Mouse (Mus musculus) gastrocnemius, adult 8-10 months (tissue): Measurements from ENCODE around the gene Nepro. TPM values are rescaled to one million over a fixed set of nuclear protein-coding genes. Genes with fewer than 3 reads are reported as not detected.

Experiments used
- DNase-seq, 2 experiments: peaks; one replicate each; pipeline ENCODE4 v3.0.0; 2022; ENCODE audit warnings: low spot score in 2 of 2
- total RNA-seq, 4 experiments: library from RNA; stranded (reverse); gene quantifications; 2 replicates each; pipeline ENCODE4 v1.2.4; 2022

Nepro gene
- total RNA-seq, 4 experiments from 2014 or later: 2.9 to 5.6 (median 3.3) TPM

DNA sequence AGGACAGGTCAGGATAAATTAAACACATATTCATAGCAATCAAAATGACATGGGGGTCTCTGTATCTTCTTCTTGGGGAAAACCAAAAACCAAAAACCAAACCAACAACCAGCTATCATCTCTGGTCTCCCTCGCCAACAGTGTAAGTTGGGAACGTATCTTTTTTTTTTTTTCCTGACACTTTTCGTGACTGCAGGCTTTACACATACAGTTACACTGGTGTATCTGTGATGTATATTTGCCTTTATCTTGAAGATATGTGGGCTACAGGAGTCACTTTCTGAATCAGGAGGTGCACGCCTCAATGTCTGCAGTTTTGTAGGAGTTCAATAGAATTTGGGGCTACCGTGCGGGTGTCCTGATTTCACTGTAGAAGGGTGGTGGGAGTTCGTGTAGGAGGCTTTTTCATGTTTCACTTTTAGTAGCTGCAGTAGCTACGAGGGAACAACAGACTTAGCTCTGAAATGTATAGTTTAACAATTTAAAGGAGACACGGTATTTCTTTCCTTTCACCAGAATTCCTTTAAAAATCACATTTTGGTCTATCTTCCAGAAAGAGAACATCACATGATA, 42.3 kb downstream of the Nepro start:
- no peak for DNase-seq

DNA sequence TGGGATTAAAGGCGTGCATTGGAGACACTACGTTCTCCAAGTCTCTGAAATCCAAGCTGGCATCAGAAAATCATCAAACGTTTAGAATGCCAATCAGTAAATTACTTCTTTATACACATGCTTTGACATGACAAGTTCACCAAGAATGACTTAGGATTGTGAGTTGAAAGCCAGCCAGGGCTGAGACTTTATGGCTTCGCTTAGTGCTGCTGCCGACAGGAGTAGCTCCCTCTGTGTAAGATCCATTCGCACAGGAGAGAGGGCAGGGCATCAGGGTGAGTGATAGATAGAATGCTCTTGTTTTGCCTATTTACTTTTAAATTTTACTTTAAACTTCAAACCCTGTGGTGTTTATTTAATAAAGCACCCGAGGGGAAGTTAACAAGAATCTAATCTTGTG, 43.4 kb downstream of the Nepro start:
- DNase-seq: no peak

DNA sequence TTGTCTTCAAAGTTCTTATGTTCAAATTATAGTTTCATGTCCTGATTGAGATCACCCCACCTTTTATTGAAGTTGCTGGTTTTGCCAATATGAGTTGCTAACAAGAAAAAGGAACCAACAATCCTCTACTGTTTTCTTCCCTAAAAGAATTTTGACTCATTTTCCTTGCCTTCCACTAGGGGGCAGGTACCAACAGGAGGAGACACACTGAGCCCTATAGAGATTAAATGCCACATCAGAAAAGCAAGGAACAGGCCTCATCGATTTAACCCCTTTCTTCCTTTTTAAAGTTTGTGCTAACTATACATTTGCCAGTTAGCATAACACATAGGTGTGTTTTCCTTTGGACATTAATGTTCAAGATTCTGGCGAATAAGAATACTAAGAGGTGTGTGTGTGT, 43.9 kb downstream of the Nepro start:
- no peak for DNase-seq

DNA sequence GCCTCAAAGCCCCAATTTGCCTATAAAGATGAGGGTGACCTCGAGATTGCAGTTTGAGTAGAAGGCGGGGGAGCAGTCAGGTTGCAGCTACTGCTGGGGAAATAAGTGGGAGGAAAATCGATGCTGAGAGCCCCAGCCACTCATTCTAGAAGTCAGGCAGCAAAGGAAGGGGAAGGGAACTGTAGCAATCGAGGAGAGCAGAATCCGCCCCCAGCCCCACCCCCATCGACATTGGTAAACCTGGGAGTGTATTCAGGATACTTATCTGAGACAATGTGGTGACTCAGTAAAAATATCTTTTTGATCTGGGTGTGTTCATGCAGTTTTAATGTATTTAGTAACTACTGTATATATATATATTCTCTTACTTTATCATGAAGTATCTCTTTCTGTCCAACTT, 48.5 kb downstream of the Nepro start:
- no peak for DNase-seq

DNA sequence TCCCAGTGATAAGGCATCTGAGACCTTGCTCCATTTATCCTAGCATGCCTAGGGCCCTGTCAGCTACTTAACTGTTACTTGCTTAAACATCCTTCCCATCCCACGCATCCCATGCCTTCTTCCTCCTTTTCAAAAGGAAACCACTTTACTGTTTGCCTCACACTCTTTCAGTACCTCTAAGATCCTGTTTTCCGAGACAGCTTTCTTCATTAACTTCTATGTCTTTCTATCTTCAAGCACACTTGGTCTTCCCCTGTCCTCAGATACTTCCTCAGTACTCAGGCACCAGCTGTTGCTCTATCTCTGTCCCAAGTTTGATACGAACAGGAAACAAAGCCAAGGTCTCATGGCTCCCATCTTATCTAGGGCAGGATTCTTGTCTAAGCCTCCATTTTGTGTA, 49.6 kb downstream of the Nepro start:
- DNase-seq: no peak

DNA sequence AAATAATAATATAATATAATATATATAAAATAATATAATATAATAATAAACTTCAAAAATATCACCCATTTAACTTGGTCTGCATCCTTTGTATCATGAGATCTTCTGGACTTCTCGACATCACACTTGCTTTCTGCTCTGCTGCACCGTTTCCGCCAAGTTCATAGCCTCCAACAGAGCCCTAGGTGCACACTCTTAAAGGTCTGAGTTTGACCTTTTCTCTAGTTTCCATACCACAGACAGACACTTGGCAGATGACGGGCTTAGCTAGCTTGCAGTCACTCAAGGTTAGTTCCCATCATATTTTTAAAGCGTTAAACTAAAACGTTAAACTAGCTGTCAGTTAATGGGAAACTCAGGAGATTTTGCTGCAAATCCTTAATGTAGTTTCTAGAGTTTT, 50.1 kb downstream of the Nepro start:
- DNase-seq: no peak

DNA sequence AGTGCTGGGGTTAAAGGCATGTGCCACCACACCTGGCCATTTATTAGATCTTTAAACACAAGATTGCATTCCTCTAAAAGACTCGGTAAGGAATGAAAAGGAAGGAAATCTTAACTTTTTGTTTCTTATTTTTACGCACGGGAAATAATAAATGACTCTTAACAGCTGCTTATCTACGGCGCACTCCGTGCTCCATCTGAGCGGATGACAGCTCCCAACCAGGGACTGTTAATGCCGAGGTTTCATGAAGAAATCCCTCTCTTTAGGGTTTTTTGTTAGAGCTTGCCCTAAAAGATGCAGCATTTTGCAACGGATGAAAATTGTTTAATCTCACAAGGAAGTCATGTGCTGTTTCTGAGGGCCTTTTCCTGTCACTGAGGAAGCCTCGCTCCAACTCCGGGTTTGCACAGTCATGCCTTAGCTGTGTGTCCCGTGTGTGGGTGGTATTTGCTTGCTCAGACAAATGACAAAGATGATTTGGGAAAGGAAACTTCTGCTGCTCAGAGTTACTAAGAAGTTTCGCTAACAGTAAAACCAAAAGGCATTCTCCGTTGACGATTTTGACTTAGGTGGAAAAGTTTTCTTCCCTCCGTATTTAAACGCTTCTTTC, 54.5 kb downstream of the Nepro start:
- no peak for DNase-seq

DNA sequence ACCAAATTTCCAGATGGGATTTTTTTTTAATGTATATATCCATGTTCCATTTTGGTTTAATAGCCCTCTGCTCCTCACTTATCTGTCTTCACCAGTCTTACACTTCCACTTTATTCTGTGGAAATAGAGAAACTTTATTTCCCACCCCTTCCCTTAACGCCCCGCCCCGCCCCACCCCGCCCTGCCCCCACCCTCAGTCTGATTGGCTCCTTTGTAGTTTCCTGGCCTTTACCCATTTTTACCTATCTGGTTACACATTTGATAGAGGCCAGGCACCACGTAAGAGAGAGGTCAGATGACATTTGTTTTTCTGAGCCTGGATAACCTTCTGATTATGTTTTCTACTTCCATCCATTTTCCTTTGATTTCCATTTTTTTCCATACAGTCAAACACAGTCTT, 55.4 kb downstream of the Nepro start:
- DNase-seq: no peak

DNA sequence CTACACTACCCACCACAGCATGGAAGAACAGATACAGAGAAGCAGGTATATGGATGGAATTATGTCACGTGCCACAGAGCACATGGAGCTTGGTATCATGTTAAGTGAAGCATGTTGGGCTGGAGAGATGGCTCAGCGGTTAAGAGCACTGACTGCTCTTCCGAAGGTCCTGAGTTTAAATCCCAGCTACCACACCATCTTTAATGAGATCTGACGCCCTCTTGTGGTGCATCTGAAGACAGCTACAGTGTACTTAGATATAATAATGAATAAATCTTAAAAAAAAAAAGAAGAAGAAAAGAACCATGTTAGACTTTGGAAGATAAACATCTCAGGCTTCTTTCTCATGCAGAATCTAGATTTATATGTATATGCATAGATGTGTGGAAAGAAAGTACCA, 56.6 kb downstream of the Nepro start:
- no peak for DNase-seq

Other genes with a start within 250 kb of the Nepro start
- gene Boc, start 165.4 kb upstream of the Nepro start, total RNA-seq: 1 to 10 TPM; 1.8 to 3.0 (median 2.3) TPM
- 1 to 10 TPM; 4.7 to 9.5 (median 6.7) TPM for gene Gtpbp8, start 22.1 kb downstream of the Nepro start, total RNA-seq
- gene Cd200r1, start 41.4 kb downstream of the Nepro start, total RNA-seq: under 1 TPM in 1 of 4 experiments, not detected in 3; 0.16 TPM
- not detected for gene Cd200r4, start 87.4 kb downstream of the Nepro start, total RNA-seq
- not detected for gene Cd200r2, start 142.8 kb downstream of the Nepro start, total RNA-seq
- gene Cd200r3, start 219.4 kb downstream of the Nepro start, total RNA-seq: not detected